Mouse (Mus musculus) heart, embryonic 14.5 days (tissue): ENCODE data around the gene Il18. TPM values are rescaled to one million over a fixed set of nuclear protein-coding genes. Genes with fewer than 3 reads are reported as not detected.

ENCODE experiments used
- ATAC-seq: fragments of 200-750 bp; cut with Nextera tagmentation; 2 replicates; pipeline ENCODE4 v1.8.0; 2017; ENCODE audit warnings: low read depth, moderate TSS enrichment; ENCODE audit not compliant: insufficient number of reproducible peaks, insufficient read depth, low FRiP score
- H3K27ac ChIP-seq, 2 experiments: fragments of 200-500 bp in 1 of 2; fragments of 300-500 bp in 1 of 2; sonication (generic) in 1 of 2; replicated peaks in 1 of 2; 2 replicates each; pipeline ENCODE4 v1.5.1; 2012 to 2014; ENCODE audit warnings: low read depth in 2 of 2, low read length in 2 of 2, control low read depth in 1 of 2, mild to moderate bottlenecking in 1 of 2, mixed read lengths in 1 of 2; ENCODE audit not compliant: control insufficient read depth in 1 of 2, insufficient read depth in 1 of 2
- H3K27me3 ChIP-seq: fragments of 300-500 bp; sonication (generic); 2 replicates; pipeline ENCODE4 v1.6.1; 2014; ENCODE audit warnings: mild to moderate bottlenecking, low read length, control low read depth; ENCODE audit not compliant: control insufficient read depth, insufficient read depth
- H3K36me3 ChIP-seq: fragments of 300-500 bp; sonication (generic); 2 replicates; pipeline ENCODE4 v1.6.1; 2014; ENCODE audit warnings: mild to moderate bottlenecking, control low read depth, low read length, mixed read lengths; ENCODE audit not compliant: control insufficient read depth, insufficient read depth
- H3K4me1 ChIP-seq, 2 experiments: fragments of 200-500 bp in 1 of 2; fragments of 300-500 bp in 1 of 2; sonication (generic) in 1 of 2; 2 replicates each; pipeline ENCODE4 v1.6.1; 2012 to 2014; ENCODE audit warnings: low read length in 2 of 2, control low read depth in 1 of 2, mixed read lengths in 1 of 2; ENCODE audit not compliant: control insufficient read depth in 2 of 2, insufficient read depth in 2 of 2
- H3K4me2 ChIP-seq: fragments of 300-500 bp; sonication (generic); 2 replicates; pipeline ENCODE4 v1.6.1; 2014; ENCODE audit warnings: mild to moderate bottlenecking, low read length
- H3K4me3 ChIP-seq, 2 experiments: fragments of 200-500 bp in 1 of 2; fragments of 300-500 bp in 1 of 2; sonication (generic) in 1 of 2; 2 replicates each; pipeline ENCODE4 v1.5.1; 2012 to 2014; ENCODE audit warnings: low read length in 2 of 2, mild to moderate bottlenecking in 2 of 2, control low read depth in 1 of 2, low read depth in 1 of 2, moderate library complexity in 1 of 2; ENCODE audit not compliant: control insufficient read depth in 1 of 2, insufficient read depth in 1 of 2
- H3K9ac ChIP-seq: fragments of 300-500 bp; sonication (generic); 2 replicates; pipeline ENCODE4 v1.6.1; 2014; ENCODE audit warnings: mild to moderate bottlenecking, low read length
- H3K9me3 ChIP-seq: fragments of 300-500 bp; sonication (generic); 2 replicates; pipeline ENCODE4 v1.6.1; 2016; ENCODE audit warnings: low read length, control low read depth; ENCODE audit not compliant: control insufficient read depth
- WGBS: fragments of 180-500 bp; shearing (Covaris S2); extraction: QIAGEN DNeasy Blood & Tissue Kit; methylation state at CpG from one replicate; pipeline ENCODE4 v1.1.7; 2014; 5-methylcytosine and 5-hydroxymethylcytosine counted together
- polyA plus RNA-seq: library from polyadenylated mRNA; unstranded; fragments of >200 nt; fragmentation: Nextera tagmentation; extraction: Ambion mirVana; gene quantifications from 2 replicates; pipeline ENCODE4 v1.2.1, GENCODE M21; 2014

The Il18 gene
- polyA plus RNA-seq, 1 experiment from 2014 or later: 5.5 TPM

DNA sequence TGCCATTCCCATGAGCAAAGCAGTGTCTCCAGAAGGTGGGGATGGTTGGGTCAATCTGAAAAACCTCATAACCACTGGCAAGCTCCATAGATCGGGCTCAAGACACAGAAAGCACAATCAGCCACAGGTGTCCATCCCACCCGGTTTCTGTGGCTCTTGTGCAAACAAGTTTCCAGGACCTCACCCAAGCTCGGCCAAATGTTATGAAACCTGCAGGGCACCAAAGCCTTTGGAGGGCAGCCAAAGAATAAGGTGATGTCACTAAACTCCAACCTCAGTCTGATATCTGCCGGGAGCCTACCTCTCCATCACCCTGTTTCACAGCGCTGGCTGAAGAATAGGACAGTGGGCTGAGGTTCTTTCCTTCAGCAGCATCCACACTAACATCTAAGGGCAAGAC lies 18.7 kb upstream of the Il18 start:
- Histone ChIP-seq H3K9ac (no peak overlapping the region), H3K4me1 (no peaks in the 10 kb centered on the region), H3K27me3 (no peaks in the 10 kb centered on the region), H3K4me3 (no peak overlapping the region), H3K9me3 (no peaks in the 10 kb centered on the region), H3K36me3 (no peaks in the 10 kb centered on the region), H3K4me2 (no peak overlapping the region), H3K27ac (no peak overlapping the region)
- ATAC-seq: no peak
- 65% methylated on average over 5 of the region's 5 CpGs for WGBS

DNA sequence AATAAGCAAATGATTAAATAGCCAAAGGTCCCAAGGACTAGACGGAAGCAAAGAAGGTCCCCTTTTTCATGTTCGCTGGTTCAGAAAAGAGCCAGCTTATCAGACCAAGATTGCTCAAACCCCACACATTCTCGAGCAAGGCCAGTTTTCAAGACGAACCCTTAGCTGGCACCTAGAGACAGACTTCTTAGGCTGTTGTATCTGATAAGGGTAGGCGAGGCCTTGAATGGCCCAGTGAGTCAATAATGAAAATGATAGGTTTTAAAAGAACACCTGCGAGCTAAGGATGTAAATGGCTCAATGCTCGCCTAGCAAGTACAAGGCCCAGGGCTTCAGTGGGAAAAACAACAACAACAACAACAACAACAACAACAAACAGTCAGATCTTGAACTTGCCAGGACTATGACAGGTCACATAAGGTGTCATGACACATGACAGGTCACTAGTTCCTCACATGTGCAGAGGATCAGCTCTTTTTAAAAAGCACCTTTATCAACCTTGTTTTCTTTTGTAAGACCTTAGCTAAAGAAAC lies 18.0 kb upstream of the Il18 start:
- Histone ChIP-seq H3K27me3 (no peaks in the 10 kb centered on the region), H3K9me3 (no peaks in the 10 kb centered on the region), H3K4me3 (no peak overlapping the region), H3K4me2 (no peak overlapping the region), H3K36me3 (no peaks in the 10 kb centered on the region), H3K9ac (no peak overlapping the region), H3K4me1 (no peaks in the 10 kb centered on the region), H3K27ac (no peak overlapping the region)
- no peak for ATAC-seq
- 70% methylated on average over 7 of the region's 7 CpGs for WGBS

DNA sequence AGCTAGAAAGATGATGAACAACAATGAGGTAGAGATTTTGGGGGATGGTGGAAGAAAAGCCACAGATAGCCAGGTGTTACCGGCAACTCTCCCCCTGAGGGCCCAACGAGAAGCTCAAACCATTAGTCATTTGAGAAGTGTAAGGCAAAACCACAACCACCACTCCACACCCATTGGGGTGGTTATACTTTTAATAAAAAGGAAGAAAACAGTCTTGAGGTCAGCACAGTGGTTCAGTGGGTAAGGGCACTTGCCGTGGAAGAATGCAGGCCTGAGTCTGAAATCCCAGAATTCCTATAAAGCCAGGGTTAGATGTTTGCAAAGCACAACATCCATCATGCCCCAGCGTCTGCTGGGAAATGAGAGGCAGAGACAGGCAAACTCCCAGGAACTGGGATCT lies 17.3 kb upstream of the Il18 start:
- no peaks in the 10 kb centered on the region for H3K27me3 ChIP-seq
- H3K9ac ChIP-seq: no peak overlapping the region
- no peak overlapping the region for H3K4me2 ChIP-seq
- no peaks in the 10 kb centered on the region for H3K36me3 ChIP-seq
- 76% methylated on average over 4 of the region's 4 CpGs for WGBS
- no peak overlapping the region for H3K27ac ChIP-seq
- H3K4me3 ChIP-seq: no peak overlapping the region
- no peaks in the 10 kb centered on the region for H3K4me1 ChIP-seq
- H3K9me3 ChIP-seq: no peaks in the 10 kb centered on the region
- no peak for ATAC-seq

DNA sequence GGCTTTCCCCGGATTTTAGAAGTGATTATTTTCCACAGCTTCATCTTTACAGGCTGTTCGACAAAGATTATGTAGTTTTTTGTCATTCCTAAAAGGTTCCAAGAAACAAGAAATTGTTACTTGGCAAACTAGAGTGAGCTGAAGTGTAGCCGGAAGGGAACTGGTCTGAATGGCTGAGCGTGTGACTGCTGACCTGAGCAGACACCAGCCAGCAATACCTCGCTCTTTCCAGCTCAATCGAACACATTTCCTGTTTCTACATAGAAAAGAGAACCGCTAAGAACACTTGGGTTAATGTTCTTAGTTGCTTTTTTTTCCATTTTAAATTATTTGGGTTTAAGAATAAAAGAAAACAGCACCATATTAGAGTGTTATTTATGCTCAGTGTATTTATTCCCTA lies 14.5 kb upstream of the Il18 start:
- no peaks in the 10 kb centered on the region for H3K27me3 ChIP-seq
- no peak overlapping the region for H3K4me2 ChIP-seq
- no peaks in the 10 kb centered on the region for H3K4me1 ChIP-seq
- no peak overlapping the region for H3K9ac ChIP-seq
- H3K9me3 ChIP-seq: no peaks in the 10 kb centered on the region
- ATAC-seq: no peak
- H3K36me3 ChIP-seq: no peaks in the 10 kb centered on the region
- H3K4me3 ChIP-seq: no peak overlapping the region
- 59% methylated on average over 7 of the region's 7 CpGs for WGBS
- H3K27ac ChIP-seq: no peak overlapping the region

DNA sequence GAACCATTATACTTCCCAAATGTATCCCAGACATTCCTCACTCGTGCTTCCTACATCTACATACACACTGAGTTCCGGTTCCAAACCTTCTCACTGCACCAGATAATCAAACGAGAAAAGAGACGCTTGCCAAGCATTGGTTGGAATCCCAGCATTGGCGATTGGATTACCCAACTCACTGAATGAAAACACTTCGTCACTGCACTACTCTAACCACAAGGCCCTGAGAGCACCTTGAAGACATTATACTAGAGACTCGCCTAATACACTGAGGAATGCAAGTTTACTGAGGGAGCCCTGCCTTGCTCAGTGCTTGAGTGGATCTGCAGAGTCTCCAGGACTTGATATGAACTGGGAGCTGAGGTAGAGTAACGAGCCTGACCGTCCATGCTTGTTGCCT lies 12.2 kb upstream of the Il18 start:
- Histone ChIP-seq H3K4me2 (no peak overlapping the region), H3K36me3 (no peaks in the 10 kb centered on the region), H3K27ac (no peak overlapping the region), H3K4me3 (no peak overlapping the region), H3K9me3 (no peaks in the 10 kb centered on the region), H3K9ac (no peak overlapping the region), H3K4me1 (no peaks in the 10 kb centered on the region), H3K27me3 (no peaks in the 10 kb centered on the region)
- no peak for ATAC-seq
- 67% methylated on average over 9 of the region's 9 CpGs for WGBS

DNA sequence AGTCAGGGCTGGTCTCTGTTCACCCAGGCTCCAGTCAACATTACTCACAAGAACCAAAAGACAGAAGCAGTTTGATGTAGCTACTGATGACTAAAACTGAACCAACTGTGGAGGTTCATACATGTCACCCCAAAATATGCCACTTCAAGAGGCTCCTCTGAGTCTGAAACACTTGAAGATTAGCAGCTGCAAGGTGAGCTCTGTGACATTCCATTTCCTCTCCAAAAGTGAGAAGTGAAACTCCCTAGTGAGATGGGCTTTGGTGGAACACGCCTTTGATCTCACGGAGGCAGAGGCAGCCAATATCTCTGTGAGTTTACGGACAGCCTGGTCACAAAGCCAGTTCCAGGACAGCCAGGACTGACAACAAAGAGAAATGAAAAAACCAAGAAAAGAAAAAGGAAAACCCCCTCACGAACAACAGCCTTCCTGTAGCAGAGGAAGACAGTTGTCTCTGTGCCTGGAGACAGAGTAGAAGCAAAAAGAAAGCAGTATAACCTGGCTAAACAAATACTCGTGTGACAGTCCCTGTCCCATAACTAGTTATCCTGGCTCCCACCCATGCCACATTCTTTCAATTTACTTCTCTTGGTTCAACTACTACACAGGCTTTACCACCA lies 6.7 kb upstream of the Il18 start:
- no peak overlapping the region for H3K9ac ChIP-seq
- no peak for ATAC-seq
- H3K4me1 ChIP-seq: no peaks in the 10 kb centered on the region; a peak in 1 of 4 replicates
- no peaks in the 10 kb centered on the region for H3K9me3 ChIP-seq
- WGBS: 23% methylated on average over 5 of the region's 5 CpGs
- no peak overlapping the region for H3K4me2 ChIP-seq
- no peaks in the 10 kb centered on the region for H3K27me3 ChIP-seq
- no peak overlapping the region for H3K4me3 ChIP-seq
- H3K36me3 ChIP-seq: no peaks in the 10 kb centered on the region
- H3K27ac ChIP-seq: no peak overlapping the region

DNA sequence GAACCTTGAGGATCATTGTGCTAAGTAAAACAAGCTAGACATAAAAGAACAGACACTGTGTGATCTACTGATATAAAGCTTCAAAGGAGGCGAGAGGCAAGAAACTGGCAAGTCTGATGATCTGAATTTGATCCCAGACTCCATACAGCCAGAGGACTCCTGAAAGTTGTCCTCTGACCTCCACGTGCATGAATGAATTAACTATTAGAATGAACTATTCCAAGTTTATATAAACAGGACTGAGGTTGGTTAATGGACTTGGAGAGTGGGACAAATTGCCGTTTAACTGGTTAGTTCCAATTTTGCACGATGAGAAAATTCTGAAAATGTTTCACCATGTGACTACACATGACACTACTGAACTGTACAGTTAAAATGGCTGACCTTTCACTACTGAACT lies 5.7 kb upstream of the Il18 start:
- Histone ChIP-seq H3K4me1 (no peaks in the 10 kb centered on the region; a peak in 1 of 4 replicates), H3K4me2 (no peak overlapping the region), H3K9me3 (no peaks in the 10 kb centered on the region), H3K4me3 (no peak overlapping the region), H3K27me3 (no peaks in the 10 kb centered on the region), H3K9ac (no peak overlapping the region), H3K36me3 (no peaks in the 10 kb centered on the region), H3K27ac (no peak overlapping the region)
- WGBS: 86% methylated on average over 4 of the region's 4 CpGs
- no peak for ATAC-seq

DNA sequence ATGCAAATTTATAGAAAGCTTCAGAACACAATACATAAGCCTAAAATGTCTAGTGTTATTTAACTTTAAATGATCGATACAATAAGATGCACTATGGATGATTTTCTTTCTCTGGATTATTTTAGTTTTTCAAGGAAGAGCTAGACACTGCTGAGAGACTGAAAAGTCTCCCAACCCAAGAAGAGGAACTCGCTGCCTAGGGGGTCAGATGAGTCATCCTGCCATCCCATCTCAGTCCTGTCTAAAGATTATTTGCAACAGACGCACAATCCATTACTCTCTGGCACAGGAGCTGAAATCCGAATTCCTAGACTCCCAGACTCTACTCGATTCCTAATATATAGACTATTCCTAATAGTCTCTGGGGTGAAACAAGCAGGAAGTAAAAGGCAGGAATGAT lies 2.4 kb upstream of the Il18 start:
- no peak for ATAC-seq
- WGBS: 62% methylated on average over 5 of the region's 5 CpGs
- no peak overlapping the region for H3K9ac ChIP-seq

More for the DNA sequence above, 2.4 kb upstream of the Il18 start:
- Histone ChIP-seq H3K4me1 (peaks cover 2 to 4% of the 10 kb centered on the region in 2 experiments; a peak in 2 of 4 replicates), H3K27ac (no peak overlapping the region), H3K9me3 (no peaks in the 10 kb centered on the region), H3K4me2 (no peak overlapping the region), H3K4me3 (no peak overlapping the region), H3K36me3 (no peaks in the 10 kb centered on the region), H3K27me3 (no peaks in the 10 kb centered on the region)
